Comparison of ENCODE assay signal across 12 mouse cellular contexts in the genomic region with DNA sequence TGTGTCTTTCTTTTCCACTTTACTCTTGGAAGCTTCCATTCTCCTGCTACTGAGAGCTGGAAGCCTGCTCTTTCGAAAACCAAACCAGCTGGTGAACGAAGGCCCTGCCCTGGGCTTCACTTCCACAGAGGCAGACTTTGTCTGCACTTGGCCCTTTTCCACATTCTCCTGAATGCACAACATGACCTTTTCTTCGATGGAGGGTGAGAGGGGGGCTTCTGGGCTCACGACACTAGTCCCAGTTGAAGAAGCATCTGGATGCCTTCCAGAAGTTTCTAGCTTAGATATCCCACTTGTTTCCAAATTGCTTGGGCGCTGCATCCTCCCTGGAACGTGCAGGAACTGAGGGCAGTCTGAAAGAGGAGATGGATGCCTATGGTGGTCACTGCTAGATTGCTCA.
A peak's percentile ranks its signal among the peaks of the same experiment; 100 is the strongest.
DNase-seq lines count a peak whose midpoint lies in the region; ATAC-seq lines count a peak whose summit lies in the region.
"Had no signal": no experiment of that assay in that cellular context is flagged by ENCODE, and none has a peak within 500 bp of the region (broad histone marks: within the 10 kb centered on the region; RNA-seq: fewer than 3 reads in every experiment).

No protein-coding gene starts in this region.

- H3K4me2 ChIP-seq in hindbrain, embryonic 16.5 days (ENCODE audit: low read length), result no peak overlapping the region
- H3K4me2 ChIP-seq: embryonic facial prominence, embryonic 12.5 days had no signal

- H3K27me3 ChIP-seq in hindbrain, embryonic 16.5 days (replicated peaks; ENCODE audit: control insufficient read depth, insufficient read depth, low read length), result no peaks in the 10 kb centered on the region
- H3K27me3 ChIP-seq: embryonic facial prominence, embryonic 12.5 days had no signal

- H3K4me3 ChIP-seq in hindbrain, embryonic 16.5 days (ENCODE audit: low read length), result no peak overlapping the region
- H3K4me3 ChIP-seq: embryonic facial prominence, embryonic 12.5 days had no signal

- H3K9ac ChIP-seq in hindbrain, embryonic 16.5 days (ENCODE audit: low read depth, low read length), result no peak overlapping the region
- H3K9ac ChIP-seq: embryonic facial prominence, embryonic 12.5 days had no signal

- DNase-seq in cerebellum, adult 9-11 months, result peak; percentile 35
- DNase-seq in cerebellum, adult 8-10 months, result no peak
- peak; percentile 66 for DNase-seq in layer of hippocampus, adult 11-12 months (ENCODE audit: low spot score)
- DNase-seq in layer of hippocampus, postnatal 25 days (ENCODE audit: extremely low spot score in 1 of 2, low spot score in 1 of 2), result no peak
- peak; percentile 23 for DNase-seq in right cerebral cortex, adult 18-20 months
- no peak for DNase-seq in adipocyte (ENCODE audit: low spot score)
- no peak for DNase-seq in gastrocnemius, postnatal 4 days (ENCODE audit: low spot score in 2 of 2)
- DNase-seq: adrenal gland, postnatal 36 days; gastrocnemius, postnatal 36 days; heart, postnatal 4 days had no signal

- WGBS in hindbrain, embryonic 16.5 days, result 56% methylated on average over 6 of the region's 6 CpGs

- H3K27ac ChIP-seq in hindbrain, embryonic 16.5 days (ENCODE audit: low read depth, low read length), result peak overlapping the region; percentile 41; the same call in 1 of the 2 replicates
- H3K27ac ChIP-seq: embryonic facial prominence, embryonic 12.5 days had no signal

- peaks cover 3% of the 10 kb centered on the region; the same call in 1 of the 2 replicates for H3K36me3 ChIP-seq in hindbrain, embryonic 16.5 days (ENCODE audit: control insufficient read depth, insufficient read depth, low read length)
- H3K36me3 ChIP-seq: embryonic facial prominence, embryonic 12.5 days had no signal

- peak; percentile 94 for ATAC-seq in hindbrain, embryonic 16.5 days

- no peaks in the 10 kb centered on the region for H3K4me1 ChIP-seq in hindbrain, embryonic 16.5 days (ENCODE audit: control insufficient read depth, insufficient read depth, low read depth, low read length)
- H3K4me1 ChIP-seq: embryonic facial prominence, embryonic 12.5 days had no signal

- no peaks in the 10 kb centered on the region for H3K9me3 ChIP-seq in hindbrain, embryonic 16.5 days (ENCODE audit: control insufficient read depth, low read length)
- H3K9me3 ChIP-seq: embryonic facial prominence, embryonic 12.5 days had no signal

Comparison
In these comparisons a context has a peak if more than half of its experiments do, and no peak if none do; other contexts are left out.
1. DNase-seq: peak in cerebellum, adult 9-11 months (single experiment), layer of hippocampus, adult 11-12 months (single experiment) and right cerebral cortex, adult 18-20 months (single experiment); none in cerebellum, adult 8-10 months (single experiment), layer of hippocampus, postnatal 25 days (0 of 2), adipocyte (single experiment) and gastrocnemius, postnatal 4 days (0 of 2).